Mouse (Mus musculus) gastrocnemius, postnatal 4 days (tissue): Measurements from ENCODE around the gene Gm3248. TPM values are rescaled to one million over a fixed set of nuclear protein-coding genes. Genes with fewer than 3 reads are reported as not detected.
"Not testable (repeated sequence)": the region's sequence is repeated elsewhere in the genome, so short reads cannot be mapped to it uniquely, and the experiment has no call there.

Experiments used
- DNase-seq, 2 experiments: peaks; one replicate each; pipeline ENCODE4 v3.0.0; 2021 to 2022; ENCODE audit warnings: low spot score in 2 of 2, mixed read lengths in 2 of 2
- long read RNA-seq, 2 experiments: library from polyadenylated mRNA; stranded (forward); transcript quantifications; one replicate each; pipeline ENCODE4 v2.0.0; 2021
- total RNA-seq, 2 experiments: library from RNA; stranded (reverse); gene quantifications; 2 replicates each; pipeline ENCODE4 v1.2.3; 2021

Gm3248 gene
- under 1 TPM; 0.52 to 0.57 TPM for total RNA-seq
- long read RNA-seq, experiment 1, partial matches to known transcripts, result 0 of 1 reads
- long read RNA-seq, experiment 1, other reads (novel, unspliced or antisense), result 1 of 1 reads
- long read RNA-seq, experiment 2, partial matches to known transcripts, result 0 of 2 reads
- long read RNA-seq, experiment 2, other reads (novel, unspliced or antisense), result 2 of 2 reads

DNA sequence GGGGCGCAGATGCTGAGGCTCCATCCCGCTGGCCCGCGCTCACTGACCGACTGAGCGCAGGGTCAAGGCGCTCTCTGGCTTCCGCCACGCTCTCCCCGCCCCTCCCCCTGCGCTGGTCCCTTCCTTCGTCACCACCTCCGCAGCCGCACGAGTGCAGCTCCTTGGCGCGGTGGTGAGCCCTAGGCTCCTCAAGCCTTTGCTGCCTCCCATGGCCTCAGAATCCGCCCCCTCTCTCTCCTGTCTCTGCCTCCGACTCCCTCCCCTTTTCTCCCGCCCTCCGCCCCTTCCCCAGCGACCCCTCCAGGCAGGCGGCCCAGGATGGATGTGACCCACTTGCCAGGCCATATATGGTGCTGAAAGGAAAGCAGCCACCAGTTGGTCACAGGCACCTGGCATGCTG, at the start of gene Gm3248:
Gene Gm3248 (minus strand): TSS at position 111 of the 400 bp plus-strand sequence.
- DNase-seq, result peak in 1 of 2 experiments; percentile 5

GRCm38 (mm10) chr14:5987136-5987535, 25.6 kb upstream of the Gm3248 start:
- DNase-seq, result peak; percentile 10 to 18

GRCm38 (mm10) chr14:5979037-5979436, 17.5 kb upstream of the Gm3248 start, which contains the start of gene Gm3453:
TSS of gene Gm3453 (minus strand) at chr14:5979137.
- not testable (repeated sequence) for DNase-seq

DNA sequence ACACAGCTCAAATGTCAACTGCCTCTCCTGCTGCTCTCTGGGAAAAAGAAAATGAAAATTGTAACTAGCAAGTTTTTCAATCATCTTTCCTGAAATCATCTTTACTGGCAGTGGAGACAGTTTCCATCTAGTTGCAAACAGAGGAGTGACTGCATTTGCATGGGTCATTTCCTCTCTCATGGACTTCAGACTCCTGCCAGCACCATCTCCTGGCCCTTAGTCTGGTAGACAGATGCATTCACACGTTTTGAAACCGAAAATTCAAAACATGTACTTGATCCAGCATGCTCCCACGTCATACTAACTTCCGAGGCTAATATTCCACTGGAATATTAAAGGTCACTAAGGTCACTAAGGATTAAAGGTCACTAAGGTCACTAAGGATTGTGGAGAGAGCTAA, 896 bp upstream of the Gm3248 start:
- DNase-seq, result not testable (repeated sequence)

DNA sequence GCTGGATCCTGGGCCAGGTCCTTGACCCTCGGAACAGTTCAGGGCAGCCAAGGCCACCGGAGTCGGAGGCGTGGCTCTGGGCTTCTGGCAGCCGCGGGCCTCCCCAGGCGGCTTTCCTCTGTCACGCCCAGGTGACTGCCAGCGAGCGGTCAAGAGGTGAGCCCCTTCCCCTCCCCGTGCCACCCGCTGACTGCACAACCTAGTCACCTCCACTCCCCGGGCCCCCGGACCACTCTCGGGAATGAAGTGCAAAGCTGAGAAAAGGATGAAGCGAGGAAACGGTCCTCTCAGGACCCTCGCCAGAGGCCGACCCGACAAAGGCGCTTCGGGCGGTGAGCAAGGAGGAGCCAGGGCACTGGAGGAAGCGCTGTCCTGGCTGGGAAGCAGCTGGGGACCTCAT, 443 bp downstream of the Gm3248 start:
- peak; percentile 5 to 15 for DNase-seq

GRCm38 (mm10) chr14:5960479-5960878, 1.1 kb downstream of the Gm3248 start:
- DNase-seq, result not testable (repeated sequence)

DNA sequence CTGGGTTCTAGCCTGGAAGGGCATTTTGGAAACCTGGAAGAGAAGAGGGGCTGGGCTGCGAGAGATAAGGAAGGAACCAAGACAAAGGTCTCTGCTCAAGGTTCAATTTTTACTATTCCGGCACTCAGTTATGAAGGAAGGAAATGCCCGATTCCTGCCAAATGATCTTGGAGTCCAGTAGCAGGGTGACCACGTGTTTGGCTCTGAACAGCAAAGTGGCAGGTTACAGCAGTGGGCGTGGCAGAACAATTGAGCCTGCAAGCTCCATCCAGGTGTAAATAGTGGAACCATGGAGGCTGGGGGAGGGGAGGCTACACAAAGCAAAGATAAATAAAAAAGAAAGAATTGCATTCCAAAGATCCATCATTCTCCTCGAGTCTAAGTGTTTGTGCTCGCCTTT, 38.3 kb downstream of the Gm3248 start:
- DNase-seq, result not testable (repeated sequence)

DNA sequence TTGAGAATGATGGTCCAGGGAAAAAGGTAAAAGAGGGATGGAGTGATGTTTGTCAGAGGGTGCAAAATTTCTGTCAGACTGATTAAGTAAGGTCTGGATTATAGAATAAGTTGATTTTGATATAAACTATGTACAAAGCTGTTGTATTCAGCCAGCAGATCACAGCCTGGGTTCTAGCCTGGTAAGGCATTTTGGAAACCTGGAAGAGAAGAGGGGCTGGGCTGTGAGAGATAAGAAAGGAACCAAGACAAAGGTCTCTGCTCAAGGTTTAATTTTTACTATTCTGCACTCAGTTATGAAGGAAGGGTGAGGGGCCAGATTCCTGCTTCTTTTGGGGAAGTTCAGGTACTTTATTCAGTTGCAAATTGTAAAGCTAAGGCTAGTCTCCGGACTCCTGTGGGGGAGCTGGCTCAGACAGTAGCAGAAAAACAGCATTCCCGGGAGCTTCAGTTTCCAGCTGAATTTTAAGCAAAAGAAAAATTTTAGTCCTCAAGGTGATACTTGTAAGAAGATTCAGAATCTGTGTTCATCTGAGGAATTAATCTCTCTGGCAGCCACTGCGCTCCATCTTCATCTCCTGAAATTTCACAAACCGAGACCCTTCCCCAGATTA, 43.1 kb downstream of the Gm3248 start:
- peak in 1 of 2 experiments; percentile 8 for DNase-seq

DNA sequence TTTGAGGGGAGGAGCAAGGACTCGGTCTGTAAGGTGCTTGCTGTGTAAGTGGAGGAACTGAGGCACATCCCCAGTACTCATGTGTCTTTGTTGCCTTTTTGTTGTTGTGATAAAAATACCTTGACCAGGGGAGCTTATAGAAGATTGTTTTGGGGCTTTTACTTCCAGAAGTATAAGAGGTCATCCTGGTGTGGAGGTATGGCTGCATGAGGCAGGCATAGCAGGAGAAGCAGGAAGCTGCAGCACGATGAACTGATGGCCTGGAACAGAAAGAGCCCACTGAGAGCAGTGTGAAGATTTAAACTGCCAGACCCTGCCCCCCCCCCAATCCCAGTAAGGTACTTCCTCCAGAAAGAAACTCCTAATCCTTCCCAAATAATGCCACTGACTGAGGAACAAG, 47.8 kb downstream of the Gm3248 start:
- peak in 1 of 2 experiments; percentile 6 for DNase-seq

Other genes with a start within 250 kb of the Gm3248 start
- 1 to 10 TPM in 1 of 2 experiments, under 1 TPM in 1; 0.88 to 1.2 TPM for gene Gm3373, start 220.2 kb downstream of the Gm3248 start, total RNA-seq
- 1 to 10 TPM; 1.6 to 2.5 TPM for gene Gm3383, start 153.8 kb downstream of the Gm3248 start, total RNA-seq
- gene Gm3424, start 131.4 kb downstream of the Gm3248 start, total RNA-seq, result not detected
- gene Gm8237, start 81.4 kb downstream of the Gm3248 start, total RNA-seq, result 1 to 10 TPM in 1 of 2 experiments, under 1 TPM in 1; 0.54 to 1.1 TPM
- not detected for gene Gm3453, start 17.4 kb upstream of the Gm3248 start, total RNA-seq
- not detected for gene Gm6337, start 96.5 kb upstream of the Gm3248 start, total RNA-seq
- not detected for gene Gm8206, start 132.2 kb upstream of the Gm3248 start, total RNA-seq
- under 1 TPM; 0.54 to 0.70 TPM for gene Gm3468, start 146.9 kb upstream of the Gm3248 start, total RNA-seq
- not detected for gene Gm3476, start 164.1 kb upstream of the Gm3248 start, total RNA-seq